Mouse (Mus musculus): ENCODE data around the gene Ush1g. TPM values are rescaled to one million over a fixed set of nuclear protein-coding genes. Genes with fewer than 3 reads are reported as not detected.

Gene Ush1g
- polyA plus RNA-seq, 1 experiment from 2014 or later, result 0.16 TPM

GRCm38 (mm10) chr11:115267958-115268357 is 53.9 kb downstream of the Ush1g start:
- Histone ChIP-seq H3K27ac (replicated peaks; ENCODE audit: low read depth, low read length) (no peak overlapping the region), H3K36me3 (ENCODE audit: control insufficient read depth, insufficient read depth, low read length) (peaks cover 27% of the 10 kb centered on the region), H3K27me3 (ENCODE audit: control insufficient read depth, insufficient read depth, low read length) (peaks cover 53% of the 10 kb centered on the region), H3K4me3 (replicated peaks; ENCODE audit: low read depth, low read length) (no peak overlapping the region), H3K9me3 (ENCODE audit: control insufficient read depth, low read length) (no peaks in the 10 kb centered on the region), H3K4me1 (ENCODE audit: control insufficient read depth, insufficient read depth, low read length) (peaks cover 21% of the 10 kb centered on the region), H3K4me2 (ENCODE audit: low read length) (no peak overlapping the region), H3K9ac (replicated peaks; ENCODE audit: low read length) (no peak overlapping the region)
- 80% methylated on average over 11 of the region's 11 CpGs for WGBS
- no peak for ATAC-seq (ENCODE audit: low FRiP score, low TSS enrichment)
- DNase-seq, result no peak

- DNase-seq, result no peak
- no peaks in the 10 kb centered on the region for H3K9me3 ChIP-seq (ENCODE audit: control insufficient read depth, low read length)
- H3K4me2 ChIP-seq (ENCODE audit: low read length), result peak within 1 kb of the TSS; percentile 52
- ATAC-seq (ENCODE audit: low FRiP score, low TSS enrichment), result no peak
- peaks cover 27% of the 10 kb centered on the region for H3K36me3 ChIP-seq (ENCODE audit: control insufficient read depth, insufficient read depth, low read length)
- H3K27me3 ChIP-seq (ENCODE audit: control insufficient read depth, insufficient read depth, low read length), result peaks cover 56% of the 10 kb centered on the region
- H3K4me1 ChIP-seq (ENCODE audit: control insufficient read depth, insufficient read depth, low read length), result peaks cover 21% of the 10 kb centered on the region
- H3K4me3 ChIP-seq (replicated peaks; ENCODE audit: low read depth, low read length), result peak within 1 kb of the TSS; percentile 27
- 5% methylated on average over 50 of the region's 50 CpGs for WGBS
- H3K27ac ChIP-seq (replicated peaks; ENCODE audit: low read depth, low read length), result no peak within 1 kb of the TSS
- 0 out of 2 replicates have a peak within 1 kb of the TSS, but pooled peaks have one; percentile 20 for H3K9ac ChIP-seq (replicated peaks; ENCODE audit: low read length)
Observed at GRCm38 (mm10) chr11:115267061-115267883, 54.6 kb downstream of the Ush1g start, which contains the start of gene Grin2c. TSS of gene Grin2c (minus strand) at chr11:115267243.

GRCm38 (mm10) chr11:115266400-115266778 is 55.5 kb downstream of the Ush1g start:
- no peak overlapping the region for H3K9ac ChIP-seq (replicated peaks; ENCODE audit: low read length)
- H3K4me1 ChIP-seq (ENCODE audit: control insufficient read depth, insufficient read depth, low read length), result peaks cover 21% of the 10 kb centered on the region
- peak overlapping the region; percentile 52 for H3K4me2 ChIP-seq (ENCODE audit: low read length)
- 3% methylated on average over 22 of the region's 22 CpGs for WGBS
- DNase-seq (no peak), ATAC-seq (ENCODE audit: low FRiP score, low TSS enrichment) (no peak)
- peaks cover 26% of the 10 kb centered on the region for H3K36me3 ChIP-seq (ENCODE audit: control insufficient read depth, insufficient read depth, low read length)
- peaks cover 63% of the 10 kb centered on the region for H3K27me3 ChIP-seq (ENCODE audit: control insufficient read depth, insufficient read depth, low read length)
- no peak overlapping the region for H3K27ac ChIP-seq (replicated peaks; ENCODE audit: low read depth, low read length)
- H3K9me3 ChIP-seq (ENCODE audit: control insufficient read depth, low read length), result no peaks in the 10 kb centered on the region
- H3K4me3 ChIP-seq (replicated peaks; ENCODE audit: low read depth, low read length), result peak overlapping the region; percentile 27; the same call in 1 of the 2 replicates

- DNase-seq (no peak), ATAC-seq (ENCODE audit: low FRiP score, low TSS enrichment) (no peak)
- H3K9ac ChIP-seq (replicated peaks; ENCODE audit: low read length), result no peak overlapping the region
- no peaks in the 10 kb centered on the region for H3K9me3 ChIP-seq (ENCODE audit: control insufficient read depth, low read length)
- peaks cover 63% of the 10 kb centered on the region for H3K27me3 ChIP-seq (ENCODE audit: control insufficient read depth, insufficient read depth, low read length)
- 5% methylated on average over 20 of the region's 20 CpGs for WGBS
- H3K4me3 ChIP-seq (replicated peaks; ENCODE audit: low read depth, low read length), result no peak overlapping the region
- peaks cover 21% of the 10 kb centered on the region for H3K4me1 ChIP-seq (ENCODE audit: control insufficient read depth, insufficient read depth, low read length)
- H3K4me2 ChIP-seq (ENCODE audit: low read length), result peak overlapping the region; percentile 45; the same call in 1 of the 2 replicates
- peaks cover 22% of the 10 kb centered on the region for H3K36me3 ChIP-seq (ENCODE audit: control insufficient read depth, insufficient read depth, low read length)
- no peak overlapping the region for H3K27ac ChIP-seq (replicated peaks; ENCODE audit: low read depth, low read length)
Observed at GRCm38 (mm10) chr11:115265771-115266399, 56.0 kb downstream of the Ush1g start.

Other genes starting within 250 kb of the Ush1g start
- 0.26 and 0.83 TPM in 2 replicates for gene Rab37, start 230.6 kb downstream of the Ush1g start, polyA plus RNA-seq (2014; fragmentation: Nextera tagmentation; extraction: Ambion mirVana)
- gene Cd300lf, start 188.0 kb downstream of the Ush1g start, polyA plus RNA-seq (2014; fragmentation: Nextera tagmentation; extraction: Ambion mirVana), result not detected in 2 replicates
- gene Slc9a3r1, start 158.7 kb downstream of the Ush1g start, polyA plus RNA-seq (2014; fragmentation: Nextera tagmentation; extraction: Ambion mirVana), result 44.3 and 46.6 TPM in 2 replicates
- gene Tmem104, start 134.6 kb downstream of the Ush1g start, polyA plus RNA-seq (2014; fragmentation: Nextera tagmentation; extraction: Ambion mirVana), result 10.9 and 14.9 TPM in 2 replicates
- gene Nat9, start 134.2 kb downstream of the Ush1g start, polyA plus RNA-seq (2014; fragmentation: Nextera tagmentation; extraction: Ambion mirVana), result 17.4 and 21.2 TPM in 2 replicates
- gene Grin2c, start 54.8 kb downstream of the Ush1g start, polyA plus RNA-seq (2014; fragmentation: Nextera tagmentation; extraction: Ambion mirVana), result 0.12 and 0.49 TPM in 2 replicates
- 15.0 and 15.9 TPM in 2 replicates for gene Fdxr, start 45.0 kb downstream of the Ush1g start, polyA plus RNA-seq (2014; fragmentation: Nextera tagmentation; extraction: Ambion mirVana)
- 0.72 and 1.4 TPM in 2 replicates for gene Fads6, start 24.4 kb downstream of the Ush1g start, polyA plus RNA-seq (2014; fragmentation: Nextera tagmentation; extraction: Ambion mirVana)
- gene Otop2, start 14.9 kb downstream of the Ush1g start, polyA plus RNA-seq (2014; fragmentation: Nextera tagmentation; extraction: Ambion mirVana), result not detected in 2 replicates
- gene Otop3, start 12.7 kb upstream of the Ush1g start, polyA plus RNA-seq (2014; fragmentation: Nextera tagmentation; extraction: Ambion mirVana), result 0.54 and 1.4 TPM in 2 replicates
- 43.3 and 52.6 TPM in 2 replicates for gene Hid1, start 45.7 kb upstream of the Ush1g start, polyA plus RNA-seq (2014; fragmentation: Nextera tagmentation; extraction: Ambion mirVana)
- 27.1 and 29.5 TPM in 2 replicates for gene Cdr2l, start 59.9 kb upstream of the Ush1g start, polyA plus RNA-seq (2014; fragmentation: Nextera tagmentation; extraction: Ambion mirVana)
- 222 and 223 TPM in 2 replicates for gene Mrpl58, start 81.7 kb upstream of the Ush1g start, polyA plus RNA-seq (2014; fragmentation: Nextera tagmentation; extraction: Ambion mirVana)
- 838 and 924 TPM in 2 replicates for gene Atp5h, start 97.9 kb upstream of the Ush1g start, polyA plus RNA-seq (2014; fragmentation: Nextera tagmentation; extraction: Ambion mirVana)
- 37.3 and 41.6 TPM in 2 replicates for gene Kctd2, start 98.1 kb upstream of the Ush1g start, polyA plus RNA-seq (2014; fragmentation: Nextera tagmentation; extraction: Ambion mirVana)
- not detected in 2 replicates for gene Trim80, start 118.5 kb upstream of the Ush1g start, polyA plus RNA-seq (2014; fragmentation: Nextera tagmentation; extraction: Ambion mirVana)
- gene Slc16a5, start 140.4 kb upstream of the Ush1g start, polyA plus RNA-seq (2014; fragmentation: Nextera tagmentation; extraction: Ambion mirVana), result not detected in 2 replicates
- 16.3 and 16.7 TPM in 2 replicates for gene Armc7, start 153.6 kb upstream of the Ush1g start, polyA plus RNA-seq (2014; fragmentation: Nextera tagmentation; extraction: Ambion mirVana)
- 93.9 and 110 TPM in 2 replicates for gene Nt5c, start 169.8 kb upstream of the Ush1g start, polyA plus RNA-seq (2014; fragmentation: Nextera tagmentation; extraction: Ambion mirVana)
- gene Jpt1, start 192.3 kb upstream of the Ush1g start, polyA plus RNA-seq (2014; fragmentation: Nextera tagmentation; extraction: Ambion mirVana), result 1,631 and 1,863 TPM in 2 replicates
- 1,242 and 1,259 TPM in 2 replicates for gene Sumo2, start 214.2 kb upstream of the Ush1g start, polyA plus RNA-seq (2014; fragmentation: Nextera tagmentation; extraction: Ambion mirVana)
- gene Nup85, start 242.4 kb upstream of the Ush1g start, polyA plus RNA-seq (2014; fragmentation: Nextera tagmentation; extraction: Ambion mirVana), result 83.7 and 107 TPM in 2 replicates

All from midbrain, embryonic 14.5 days (tissue).